Mouse (Mus musculus): Measurements from ENCODE around the gene Lipc.

The Lipc gene

DNA sequence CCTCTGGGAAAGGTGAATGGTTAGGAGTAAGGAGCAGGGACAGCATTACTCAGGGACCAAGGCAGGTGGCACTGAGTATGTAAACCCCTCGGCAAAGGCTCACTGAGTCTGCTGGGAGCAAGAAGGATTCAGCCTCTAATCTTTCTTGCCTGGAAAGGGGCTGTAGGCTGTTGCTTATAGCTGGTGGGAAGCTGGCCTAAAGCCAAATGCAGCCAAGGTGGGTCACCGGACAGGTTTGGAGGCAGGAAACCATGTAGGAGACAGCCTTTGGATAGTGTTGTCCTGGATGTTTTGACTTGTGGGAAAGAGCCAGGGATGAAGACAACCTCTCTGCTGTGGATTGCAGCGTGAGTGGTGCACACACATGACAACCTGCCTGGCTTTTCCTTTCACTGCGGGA lies 40.9 kb downstream of the Lipc start:
- DNase-seq = no peak

- no peak for DNase-seq
Measured at GRCm38 (mm10) chr9:70910351-70910750, 41.7 kb downstream of the Lipc start.

DNA sequence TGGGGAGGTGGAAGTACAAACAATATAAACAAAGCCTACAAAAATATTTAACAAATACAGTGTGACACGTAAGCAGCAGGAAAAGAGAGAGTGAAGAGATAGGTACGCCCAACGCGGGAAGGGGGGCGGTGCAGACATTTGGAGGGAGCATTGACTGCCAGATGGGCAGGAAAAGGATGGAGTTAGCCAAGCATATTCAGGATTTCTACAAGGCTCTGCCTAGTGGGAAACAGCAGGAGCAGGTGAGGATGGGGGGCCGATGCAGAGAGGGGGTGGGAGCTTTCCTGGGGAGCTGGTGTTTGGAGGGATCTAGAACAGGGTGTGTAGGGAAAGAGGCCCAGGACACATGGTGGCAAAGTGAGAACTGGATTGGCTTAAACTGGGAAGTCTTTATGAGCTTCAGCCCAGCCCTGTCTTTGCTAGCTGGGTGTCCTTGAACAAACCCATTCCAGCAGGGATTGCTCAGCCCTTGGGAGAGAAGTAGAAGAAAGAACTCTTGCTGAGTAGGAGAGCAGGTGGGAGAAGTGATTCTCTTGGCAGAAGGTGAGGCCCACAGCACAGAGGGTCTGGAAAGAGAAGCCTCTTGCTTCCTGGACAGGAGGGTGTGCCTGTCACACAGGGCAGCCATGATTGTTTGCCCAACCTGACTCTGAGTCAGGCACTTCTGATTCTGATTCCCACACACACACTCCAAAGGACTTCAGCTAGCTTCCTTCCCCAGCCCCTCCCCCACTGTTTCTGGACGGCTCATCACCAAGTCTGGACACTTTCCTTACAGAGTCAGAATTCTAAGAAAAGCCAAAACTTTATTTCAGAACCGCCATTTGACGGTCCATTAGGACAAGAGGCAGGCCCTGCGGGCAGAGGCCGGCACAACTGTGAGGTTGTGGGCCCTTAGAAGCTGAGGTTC lies 49.0 kb downstream of the Lipc start:
- no peak for DNase-seq

DNA sequence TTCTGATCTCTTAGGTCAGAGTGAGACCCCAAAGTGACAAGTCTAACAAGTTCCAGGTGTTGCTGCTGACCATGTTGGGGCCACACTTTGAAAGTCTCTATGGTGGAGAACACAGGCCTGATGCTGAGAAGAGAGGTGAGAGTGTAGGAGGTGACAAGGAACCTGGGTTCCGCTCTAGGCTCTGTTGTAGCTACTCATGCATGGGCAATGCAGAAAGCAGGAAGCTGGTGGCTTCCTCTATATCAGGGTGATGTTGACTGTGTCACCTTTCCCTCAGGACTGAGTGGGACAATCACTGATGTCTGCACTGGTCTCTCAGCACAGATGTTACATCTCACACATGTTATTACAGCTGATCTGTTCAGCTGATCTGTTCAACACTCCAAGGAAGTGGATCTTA lies 57.8 kb downstream of the Lipc start:
- no peak for DNase-seq

- DNase-seq = no peak
Measured at GRCm38 (mm10) chr9:70893526-70893925, 58.5 kb downstream of the Lipc start.

- no peak for DNase-seq
Measured at GRCm38 (mm10) chr9:70892627-70893026, 59.4 kb downstream of the Lipc start.

DNA sequence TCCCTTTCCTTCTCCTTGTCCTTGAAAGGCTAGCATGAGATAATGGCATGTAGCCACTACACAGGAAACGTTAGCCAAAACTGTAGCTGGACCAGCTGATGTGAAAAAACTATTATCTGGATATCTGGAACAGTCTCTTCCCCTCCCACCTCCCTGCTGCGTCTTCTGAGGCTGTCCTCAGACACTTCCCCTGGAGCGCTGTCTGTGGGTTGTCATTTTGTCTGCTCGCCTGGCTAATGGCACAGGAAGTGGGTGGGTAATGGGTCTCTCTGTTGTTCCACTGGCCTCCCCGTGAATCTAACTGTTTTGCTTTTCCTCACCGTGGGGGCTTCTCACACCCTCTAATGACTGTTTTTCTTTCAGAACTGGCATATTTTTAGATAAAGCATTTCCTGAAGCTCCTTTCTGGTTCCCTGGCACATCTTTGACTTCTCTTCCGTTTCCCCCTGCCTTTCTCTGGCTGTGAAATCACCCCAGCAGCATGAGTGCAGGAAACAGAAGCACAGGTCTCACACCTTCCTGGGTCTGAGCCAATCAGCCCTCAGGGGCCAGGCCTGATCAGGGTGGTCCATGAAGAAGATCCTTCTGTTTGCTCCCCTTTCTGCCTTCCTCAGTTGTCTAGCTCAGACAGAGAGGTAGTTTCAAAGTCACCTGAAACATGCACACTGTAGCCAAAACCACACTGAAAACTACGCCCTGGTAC lies 60.4 kb downstream of the Lipc start:
- no peak for DNase-seq

- no peak for DNase-seq
Measured at GRCm38 (mm10) chr9:70890736-70891135, 61.3 kb downstream of the Lipc start.

DNA sequence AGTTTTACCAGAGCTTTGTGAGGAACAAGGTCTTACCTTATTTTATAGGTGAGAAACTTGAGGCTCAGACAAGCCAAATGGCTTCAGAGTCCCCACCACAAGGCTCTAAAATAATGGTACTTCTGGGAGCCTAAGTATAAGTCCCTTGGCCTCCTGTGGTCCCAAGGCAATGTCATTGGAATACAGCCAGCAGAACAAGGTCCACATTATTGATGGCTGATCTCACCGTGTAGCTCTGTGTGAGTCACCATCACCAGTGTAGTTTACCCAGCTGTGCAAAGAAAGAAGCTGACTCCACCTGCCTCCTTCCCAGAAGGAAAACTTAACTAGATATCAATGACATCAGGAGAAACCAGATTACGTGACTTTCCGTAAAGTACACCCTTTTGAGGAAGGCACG lies 63.1 kb downstream of the Lipc start:
- DNase-seq = no peak

GRCm38 (mm10) chr9:70888556-70888955 lies 63.5 kb downstream of the Lipc start:
- DNase-seq = no peak

DNA sequence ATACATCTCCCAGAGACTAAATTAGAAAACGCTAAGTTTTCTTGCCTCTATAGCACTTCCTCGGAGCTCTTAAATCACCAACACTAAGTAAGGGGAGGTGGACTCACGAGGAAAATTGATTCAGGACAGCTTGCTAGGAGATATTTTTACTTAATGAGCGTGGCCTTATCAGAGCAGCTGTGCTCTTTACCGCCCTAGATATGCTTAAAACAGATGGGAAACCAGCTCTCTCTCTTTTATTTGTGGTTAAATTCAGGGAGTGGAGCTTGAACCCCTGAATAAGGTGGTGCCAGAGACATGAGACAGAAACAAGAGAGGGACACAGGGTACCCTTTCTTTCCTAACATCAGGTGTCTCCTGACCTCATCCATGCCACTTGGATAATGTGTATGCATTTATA lies 70.0 kb downstream of the Lipc start:
- DNase-seq = no peak

GRCm38 (mm10) chr9:70878823-70879222 lies 73.2 kb downstream of the Lipc start:
- DNase-seq = peak; percentile 40

DNA sequence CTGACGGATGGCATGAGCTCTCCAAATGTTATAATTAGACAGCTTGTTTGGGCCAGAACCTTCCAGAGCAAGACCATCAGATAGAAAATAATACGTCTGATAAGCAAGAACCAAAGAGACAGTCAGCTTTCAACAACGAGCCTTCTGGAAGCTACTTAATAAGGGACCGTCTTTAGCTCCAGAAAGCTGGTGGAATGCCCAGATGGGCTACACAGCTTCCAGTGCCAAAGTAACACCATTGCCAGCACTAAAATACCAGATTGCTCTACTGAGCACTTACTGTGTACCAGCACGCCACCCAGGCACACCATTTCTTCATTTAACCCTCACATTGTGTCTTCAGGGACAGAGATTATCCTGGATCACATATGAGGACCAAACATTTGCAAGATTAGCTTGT lies 73.9 kb downstream of the Lipc start:
- no peak for DNase-seq

- DNase-seq = no peak
Measured at GRCm38 (mm10) chr9:70875490-70875889, 76.5 kb downstream of the Lipc start.

DNA sequence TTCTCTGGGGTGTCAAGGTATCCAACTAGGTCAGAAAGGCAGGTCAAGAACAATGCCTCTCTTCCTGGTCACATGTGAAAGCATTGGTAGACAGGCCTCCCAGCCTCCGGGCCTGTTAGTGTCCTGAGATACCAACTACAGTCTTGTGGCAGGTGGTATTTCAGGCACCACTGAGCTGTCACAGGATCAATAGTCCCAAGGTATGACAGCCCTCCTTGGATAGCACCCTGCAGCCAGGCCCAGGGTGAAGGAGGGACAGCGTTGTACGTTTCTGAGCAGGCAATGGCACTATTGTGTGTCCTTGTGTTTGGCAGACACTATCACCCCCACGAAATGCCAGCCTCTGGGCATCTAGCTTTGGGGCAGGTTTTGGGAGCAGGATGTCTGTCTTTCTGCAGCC lies 77.0 kb downstream of the Lipc start:
- DNase-seq = no peak

DNA sequence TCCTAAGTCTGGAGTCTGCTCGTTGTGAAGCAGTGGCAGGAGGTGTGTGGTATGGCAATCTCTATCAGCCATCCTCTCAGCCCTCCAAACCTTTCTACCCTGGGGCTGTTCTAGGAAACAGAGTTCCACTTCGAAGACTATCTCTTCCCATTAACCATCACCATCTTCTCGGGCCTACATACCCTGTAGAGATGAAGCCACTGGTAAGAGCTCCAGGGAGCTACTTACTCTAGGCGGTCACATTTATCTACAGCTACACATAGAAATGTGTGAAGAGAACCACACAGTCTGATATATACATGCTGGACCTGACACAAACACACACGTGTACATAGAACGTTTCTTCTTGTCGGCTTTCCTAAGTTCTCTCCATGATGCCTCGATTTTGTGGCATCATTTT lies 79.4 kb downstream of the Lipc start:
- DNase-seq = no peak

GRCm38 (mm10) chr9:70870326-70870725 lies 81.7 kb downstream of the Lipc start:
- DNase-seq = no peak

DNA sequence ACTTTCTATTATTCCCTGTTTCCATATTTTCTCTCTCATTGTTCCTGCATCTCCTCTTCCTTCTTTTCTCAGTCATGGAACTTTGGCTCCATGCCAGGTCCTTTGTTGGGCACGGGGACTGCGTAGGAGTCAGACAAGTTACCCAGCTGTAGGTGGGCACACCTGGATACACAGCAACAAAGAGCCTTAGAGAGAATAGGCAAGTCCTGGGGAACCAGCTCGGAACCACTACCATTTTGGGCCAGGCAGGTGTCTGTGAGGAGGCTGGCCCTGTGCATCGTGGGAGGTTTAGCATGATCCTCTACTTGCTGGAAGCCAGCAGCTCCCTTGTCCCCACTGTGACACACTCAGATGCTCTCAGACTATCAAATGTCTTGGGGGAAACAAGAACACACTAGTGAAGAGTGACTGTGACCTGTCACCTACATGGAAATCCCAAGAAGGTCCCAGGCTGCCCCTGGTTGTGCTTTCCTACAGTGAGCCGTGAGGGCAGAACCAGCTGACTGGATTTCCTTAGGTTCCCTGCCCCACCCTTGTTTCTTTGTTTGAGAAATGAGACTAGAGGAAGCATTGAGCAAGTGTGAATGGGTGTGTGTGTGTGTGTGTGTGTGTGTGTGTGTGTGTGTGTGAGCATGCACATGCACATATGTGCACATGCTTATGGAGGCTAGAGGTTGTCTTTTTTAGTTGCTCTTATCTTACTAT lies 82.7 kb downstream of the Lipc start:
- peak; percentile 20 for DNase-seq

DNA sequence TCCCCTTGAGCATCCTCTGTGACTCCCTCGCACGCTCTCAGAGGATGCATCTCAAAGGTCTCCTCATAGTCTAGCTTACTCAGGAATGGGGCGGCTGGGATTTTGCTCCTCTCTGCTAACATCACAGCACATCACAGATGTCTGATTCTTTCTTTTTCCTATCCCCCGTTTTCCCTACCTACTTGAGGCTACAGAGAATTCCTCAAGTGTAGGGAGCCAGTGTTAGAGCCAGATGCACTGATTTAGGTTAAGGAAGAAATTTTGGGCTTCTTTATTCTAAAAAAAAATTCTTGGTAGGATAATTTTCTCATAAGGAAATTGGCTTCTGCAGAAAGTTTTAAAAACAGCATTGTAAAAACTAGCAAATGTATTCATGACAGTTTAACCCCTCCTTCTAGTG lies 84.6 kb downstream of the Lipc start:
- DNase-seq = no peak

DNA sequence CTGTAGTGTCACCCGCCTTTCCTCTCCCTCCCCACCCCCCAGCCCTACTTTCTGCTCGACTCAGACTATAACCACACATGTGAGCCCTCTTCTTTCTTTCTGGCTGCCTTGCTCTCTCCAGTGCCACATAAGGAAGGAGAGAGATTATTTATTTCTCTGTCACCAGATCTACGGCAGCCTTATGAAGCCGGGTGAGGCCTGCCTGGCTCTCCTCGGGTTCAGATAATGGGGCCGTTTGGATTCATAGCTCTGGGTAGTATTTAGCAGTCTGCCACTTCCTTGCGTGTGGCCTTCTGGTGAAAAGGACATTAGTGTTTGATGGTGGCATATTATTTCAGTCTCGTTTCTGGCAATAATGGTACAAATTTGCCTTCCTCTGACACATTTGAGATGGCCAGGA lies 88.0 kb downstream of the Lipc start:
- no peak for DNase-seq

DNA sequence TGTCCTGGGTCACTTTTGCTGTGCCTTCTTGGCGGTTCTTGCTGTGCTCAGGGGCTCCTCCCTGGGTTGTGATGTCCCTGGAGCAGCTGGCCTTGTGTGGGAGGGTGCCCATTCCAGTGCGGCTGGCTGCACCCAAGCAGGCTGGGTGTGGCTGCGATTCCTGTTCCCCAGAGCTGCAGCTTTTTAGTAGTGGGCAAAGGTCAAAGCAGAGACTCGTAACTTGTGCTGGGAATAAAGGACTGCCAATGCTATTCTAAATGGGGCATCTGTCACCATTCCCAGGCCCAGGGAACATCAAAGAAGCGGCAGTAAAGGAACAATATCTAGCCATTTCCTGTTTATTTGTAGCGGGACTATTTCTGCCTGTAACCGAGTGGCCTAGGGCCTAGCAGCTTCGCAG lies 88.7 kb downstream of the Lipc start:
- no peak for DNase-seq

- DNase-seq = no peak
Measured at GRCm38 (mm10) chr9:70859233-70859632, 92.8 kb downstream of the Lipc start.

GRCm38 (mm10) chr9:70855868-70856267 lies 96.2 kb downstream of the Lipc start:
- no peak for DNase-seq

DNA sequence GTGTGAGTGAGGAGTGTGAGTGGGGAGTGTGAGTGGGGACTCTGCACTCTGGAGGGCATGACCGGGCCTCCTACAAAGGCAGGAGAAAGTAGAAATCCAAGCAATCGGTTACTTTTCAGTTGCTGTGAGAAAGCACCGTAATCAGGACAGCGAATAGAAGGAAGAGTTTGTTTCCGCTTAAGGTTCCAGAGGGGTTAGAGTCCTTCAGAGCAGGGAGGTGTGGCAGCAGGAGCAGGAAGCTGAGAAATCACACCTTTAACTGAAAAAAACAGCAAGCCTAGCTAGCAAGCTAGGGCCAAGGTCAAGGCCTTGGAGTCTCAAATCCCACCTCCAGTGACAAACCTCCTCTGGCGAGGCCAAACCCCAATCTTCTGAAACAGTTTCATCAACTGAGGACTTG lies 97.1 kb downstream of the Lipc start:
- DNase-seq = no peak

Data from right cerebral cortex, postnatal 14 days (tissue).